Mouse (Mus musculus): ENCODE data around the gene Osbpl10. TPM values are rescaled to one million over a fixed set of nuclear protein-coding genes. Genes with fewer than 3 reads are reported as not detected.

Osbpl10 gene
- total RNA-seq, 2 experiments from 2014 or later = 56.5 to 57.6 TPM

GRCm38 (mm10) chr9:115051976-115052375, 73.6 kb downstream of the Osbpl10 start:
- DNase-seq (ENCODE audit: low spot score in 2 of 2) = peak; percentile 41 to 76
- intact Hi-C loops (cut with DNase I) = no loop called here

DNA sequence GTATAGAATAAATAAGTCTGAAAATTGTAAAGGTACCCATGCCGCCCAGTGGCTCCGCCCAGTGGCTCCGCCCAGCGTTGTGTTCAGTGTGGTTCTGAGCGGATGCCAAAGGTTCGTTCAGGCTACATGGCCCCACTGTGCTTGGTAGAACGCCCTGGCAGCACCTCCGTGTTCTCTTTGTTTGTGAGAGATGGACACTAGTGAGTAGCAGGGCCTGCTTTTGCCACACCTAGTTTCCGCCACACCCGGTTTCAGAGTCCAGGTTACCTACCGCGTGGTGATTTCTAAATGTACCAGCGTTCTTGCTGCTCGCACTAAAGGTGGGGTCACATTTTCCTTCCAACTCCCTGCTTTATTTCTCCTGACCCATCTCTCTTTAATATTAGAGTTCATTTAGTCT, 75.4 kb downstream of the Osbpl10 start:
- intact Hi-C loops (cut with DNase I) = no loop called here
- DNase-seq (ENCODE audit: low spot score in 2 of 2) = no peak

GRCm38 (mm10) chr9:115055041-115055830, 76.9 kb downstream of the Osbpl10 start:
- no peak for DNase-seq (ENCODE audit: low spot score in 2 of 2)
- intact Hi-C loops (cut with DNase I) = no loop called here

DNA sequence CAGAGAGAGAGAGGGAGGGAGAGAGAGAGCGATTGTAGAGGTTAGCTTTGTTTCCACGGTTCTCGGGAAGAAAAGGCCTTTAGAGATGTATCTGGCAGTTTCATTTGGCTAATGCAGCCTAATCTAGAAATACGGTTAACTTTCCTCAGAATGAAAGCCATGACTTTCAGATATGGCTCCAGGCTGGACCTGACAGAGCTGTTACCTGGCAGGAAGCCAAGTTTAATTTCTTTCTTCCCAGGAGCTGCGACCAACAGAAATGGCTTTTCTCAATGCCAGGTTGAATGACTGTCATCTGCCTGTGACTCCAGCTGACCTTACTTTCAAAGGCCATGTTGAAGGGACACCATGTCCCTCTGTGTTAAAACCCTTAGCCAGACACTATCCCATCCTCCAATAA, 80.4 kb downstream of the Osbpl10 start:
- no peak for DNase-seq (ENCODE audit: low spot score in 2 of 2)
- intact Hi-C loops (cut with DNase I) = no loop called here

DNA sequence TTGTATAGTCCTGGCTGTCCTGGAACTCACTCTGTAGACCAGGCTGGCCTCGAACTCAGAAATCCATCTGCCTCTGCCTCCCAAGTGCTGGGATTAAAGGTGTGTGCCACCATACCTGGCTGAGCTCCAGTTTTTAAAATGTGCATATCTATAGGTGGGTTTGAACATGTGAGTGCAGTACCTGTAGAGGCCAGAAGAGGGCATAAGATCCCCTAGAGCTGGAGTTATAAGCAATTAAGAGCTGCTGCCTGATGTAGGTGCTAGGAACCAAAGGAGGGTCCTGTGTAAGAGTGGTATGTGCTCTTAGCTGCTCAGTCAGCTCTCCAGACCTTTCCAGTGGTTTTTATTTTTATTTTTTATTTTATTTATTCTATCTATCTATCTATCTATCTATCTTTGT, 86.5 kb downstream of the Osbpl10 start:
- no peak for DNase-seq (ENCODE audit: low spot score in 2 of 2)
- intact Hi-C loops (cut with DNase I) = no loop called here

DNA sequence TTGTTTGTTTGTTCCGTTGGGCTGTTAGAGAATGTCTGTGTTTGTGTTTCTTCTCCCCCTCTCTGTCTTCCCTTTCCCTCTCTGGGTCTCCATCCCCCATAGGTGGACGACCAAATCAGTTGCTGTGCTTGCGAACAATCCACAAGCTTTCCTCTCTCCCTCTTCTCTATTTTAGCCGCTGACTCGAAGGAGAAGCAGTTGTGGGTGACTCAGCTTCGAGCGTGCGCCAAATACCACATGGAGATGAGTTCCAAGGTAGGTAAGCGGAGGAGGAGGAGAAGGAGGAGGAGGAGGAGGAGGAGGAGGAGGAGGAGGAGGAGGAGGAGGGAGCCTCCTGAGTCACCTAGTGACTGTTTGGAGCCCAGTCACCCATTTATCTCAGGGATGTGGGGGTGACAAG, 88.7 kb downstream of the Osbpl10 start:
- intact Hi-C loops (cut with DNase I) = no loop called here
- peak; percentile 50 to 60 for DNase-seq (ENCODE audit: low spot score in 2 of 2)

- intact Hi-C loops (cut with DNase I) = no loop called here
- no peak for DNase-seq (ENCODE audit: low spot score in 2 of 2)
Observed at GRCm38 (mm10) chr9:115075191-115075590, 96.8 kb downstream of the Osbpl10 start.

DNA sequence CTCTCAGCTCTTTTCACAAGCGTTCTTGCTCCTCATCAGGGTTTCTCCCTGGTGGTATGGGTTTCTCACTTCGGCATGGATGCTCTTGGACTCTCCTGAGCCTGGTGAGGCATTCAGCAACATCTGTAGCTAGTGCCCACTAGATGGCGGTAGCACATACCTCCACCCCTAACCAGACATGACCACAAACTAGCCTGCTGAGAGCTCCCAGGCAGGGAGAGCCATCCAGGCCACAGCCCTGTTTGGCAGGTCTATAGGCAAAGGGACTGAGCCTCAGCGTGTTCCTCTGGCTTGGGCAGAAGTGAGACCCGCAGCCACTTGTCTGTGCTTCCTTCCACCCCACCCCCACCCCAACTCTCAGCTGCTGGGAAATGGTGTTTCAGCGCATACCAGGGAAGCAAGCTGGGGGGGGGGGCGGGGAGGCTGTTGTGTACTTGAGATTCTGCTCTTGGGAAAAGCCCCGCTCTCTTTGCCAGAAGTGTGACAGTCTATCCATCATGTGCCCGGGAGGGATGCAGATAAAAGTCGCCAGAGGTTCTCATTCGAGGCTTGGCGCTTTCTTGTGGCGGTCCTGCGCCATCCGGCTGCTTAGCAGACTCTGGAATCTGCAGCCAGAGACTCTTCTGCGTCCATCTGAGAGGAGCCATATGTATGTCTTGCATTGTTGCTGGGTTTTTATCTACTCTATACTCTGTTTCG, 110.1 kb downstream of the Osbpl10 start:
- peak; percentile 75 to 77 for DNase-seq (ENCODE audit: low spot score in 2 of 2)
- intact Hi-C loops (cut with DNase I) = no loop called here

DNA sequence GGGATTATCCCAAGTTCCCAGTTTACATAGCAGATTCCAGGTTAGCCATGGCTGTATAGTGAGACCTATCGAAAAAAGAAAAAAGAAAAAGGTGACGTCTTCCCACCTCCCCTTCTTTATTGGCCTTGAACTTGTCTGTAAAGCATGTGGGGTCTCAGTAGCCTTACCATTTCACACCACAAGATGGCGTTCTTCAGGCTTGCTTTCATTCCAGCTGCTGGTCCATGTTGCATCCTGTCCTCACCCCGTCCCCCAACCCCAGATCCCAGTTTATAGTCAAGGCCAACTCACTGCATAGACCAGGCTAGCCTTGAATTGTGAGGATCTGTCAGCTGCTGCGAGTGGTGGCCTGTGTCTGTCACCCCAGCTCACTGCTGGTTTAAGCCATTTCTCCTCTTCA, 111.3 kb downstream of the Osbpl10 start:
- no peak for DNase-seq (ENCODE audit: low spot score in 2 of 2)
- intact Hi-C loops (cut with DNase I) = no loop called here

- no peak for DNase-seq (ENCODE audit: low spot score in 2 of 2)
- intact Hi-C loops (cut with DNase I) = no loop called here
Observed at GRCm38 (mm10) chr9:115096481-115096880, 118.1 kb downstream of the Osbpl10 start.

DNA sequence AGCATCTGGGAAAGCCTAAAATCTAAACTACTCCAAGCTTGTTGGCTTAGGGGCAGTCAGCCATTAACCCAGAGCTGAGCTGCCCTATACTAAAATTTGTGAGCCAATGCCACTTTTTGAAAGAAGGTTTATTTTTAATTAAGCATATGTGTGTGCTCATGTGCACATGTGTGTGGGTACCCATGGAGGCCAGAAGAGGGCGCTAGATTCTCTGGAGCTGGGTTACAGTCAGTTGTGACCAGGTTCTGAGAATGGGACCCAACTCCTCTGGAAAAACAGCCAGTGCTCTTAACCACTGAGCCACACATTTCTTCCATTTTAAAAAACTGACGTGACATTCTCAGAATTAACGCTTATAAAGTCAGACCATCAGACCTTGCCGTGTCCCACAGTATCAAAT, 119.0 kb downstream of the Osbpl10 start:
- DNase-seq (ENCODE audit: low spot score in 2 of 2) = no peak
- intact Hi-C loops (cut with DNase I) = no loop called here

- DNase-seq (ENCODE audit: low spot score in 2 of 2) = no peak
- intact Hi-C loops (cut with DNase I) = no loop called here
Observed at GRCm38 (mm10) chr9:115100181-115100915, 122.0 kb downstream of the Osbpl10 start.

DNA sequence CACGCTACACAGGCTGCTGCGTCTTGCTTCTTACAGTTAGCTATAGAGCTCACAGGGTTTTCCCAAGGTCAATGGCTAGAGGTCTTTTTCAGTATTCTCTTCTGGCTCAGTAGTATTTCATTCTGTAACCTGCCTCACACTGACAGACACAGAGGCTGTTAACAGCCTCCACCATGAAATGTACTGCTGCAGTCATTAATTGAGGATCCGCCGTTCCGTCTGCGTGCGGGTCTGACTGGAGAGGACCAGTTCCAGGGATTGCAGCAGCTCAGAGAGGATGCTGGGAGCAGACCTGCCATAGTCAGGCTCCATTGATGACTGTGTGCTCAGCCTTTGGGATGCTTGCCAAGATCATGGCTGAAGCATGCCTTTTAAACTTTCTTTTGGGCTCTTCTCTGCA, 129.1 kb downstream of the Osbpl10 start:
- intact Hi-C loops (cut with DNase I) = no loop called here
- DNase-seq (ENCODE audit: low spot score in 2 of 2) = peak in 1 of 2 experiments; percentile 26

DNA sequence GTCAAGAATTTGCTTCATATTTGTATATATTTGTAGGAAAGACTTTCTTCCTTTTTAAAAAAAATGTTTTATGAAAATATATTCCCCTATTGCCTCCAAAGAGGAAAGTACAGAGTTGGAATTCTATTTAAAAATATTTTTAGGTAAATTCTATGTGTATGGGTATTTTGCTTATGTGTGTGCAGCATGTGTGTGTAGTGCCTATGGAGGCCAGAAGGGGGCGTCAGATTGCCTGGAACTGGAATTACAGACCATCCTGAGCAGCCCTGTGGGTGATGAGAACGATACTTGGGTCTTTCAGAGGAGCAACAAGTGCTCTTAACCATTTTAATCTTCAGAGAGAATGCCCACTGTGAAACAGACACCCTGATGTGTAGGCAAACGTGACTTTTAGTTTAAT, 132.3 kb downstream of the Osbpl10 start:
- intact Hi-C loops (cut with DNase I) = no loop called here
- DNase-seq (ENCODE audit: low spot score in 2 of 2) = no peak

DNA sequence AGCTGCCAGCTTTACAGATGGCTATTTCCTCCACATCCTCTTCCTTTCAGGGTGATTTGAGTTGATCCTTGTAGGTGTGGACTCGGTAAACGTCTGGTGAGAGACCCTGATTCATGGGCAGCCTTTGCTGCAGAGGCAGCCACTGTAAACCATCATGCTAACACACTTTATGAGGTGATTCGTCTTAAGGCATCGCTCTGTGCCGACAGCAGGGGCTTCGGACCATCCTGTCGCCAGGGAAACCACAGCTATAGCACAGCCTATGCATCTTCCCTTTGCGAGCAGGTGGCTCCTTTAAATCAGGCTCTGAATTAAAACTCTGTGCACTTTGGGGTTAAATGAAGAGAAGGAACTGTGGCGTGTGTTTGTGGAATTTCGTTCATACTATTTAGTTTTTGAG, 138.9 kb downstream of the Osbpl10 start:
- DNase-seq (ENCODE audit: low spot score in 2 of 2) = no peak
- intact Hi-C loops (cut with DNase I) = no loop called here

DNA sequence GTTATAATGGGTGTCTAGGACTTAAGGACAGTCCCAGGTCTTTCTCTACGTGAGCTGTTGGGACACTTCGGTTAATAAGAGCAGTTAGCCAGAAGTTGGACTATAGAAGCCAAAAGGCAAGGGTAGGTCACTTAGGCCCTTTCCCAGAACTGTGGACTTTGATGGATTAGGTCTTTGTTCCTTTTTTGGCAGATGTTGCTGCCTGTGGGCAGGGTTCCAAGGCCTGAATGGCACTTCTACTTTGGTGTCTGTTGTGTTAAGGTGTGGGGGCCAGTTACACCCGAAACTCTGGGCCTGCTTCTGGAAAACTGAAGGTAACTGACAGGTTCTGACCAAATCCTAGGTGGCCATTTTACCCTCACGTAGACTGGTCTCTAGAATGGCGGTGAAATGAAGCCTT, 141.9 kb downstream of the Osbpl10 start:
- intact Hi-C loops (cut with DNase I) = no loop called here
- no peak for DNase-seq (ENCODE audit: low spot score in 2 of 2)

- peak; percentile 34 to 35 for DNase-seq (ENCODE audit: low spot score in 2 of 2)
- intact Hi-C loops (cut with DNase I) = no loop called here
Observed at GRCm38 (mm10) chr9:115120678-115121224, 142.4 kb downstream of the Osbpl10 start.

GRCm38 (mm10) chr9:115127342-115127741, 149.0 kb downstream of the Osbpl10 start:
- intact Hi-C loops (cut with DNase I) = no loop called here
- DNase-seq (ENCODE audit: low spot score in 2 of 2) = no peak

DNA sequence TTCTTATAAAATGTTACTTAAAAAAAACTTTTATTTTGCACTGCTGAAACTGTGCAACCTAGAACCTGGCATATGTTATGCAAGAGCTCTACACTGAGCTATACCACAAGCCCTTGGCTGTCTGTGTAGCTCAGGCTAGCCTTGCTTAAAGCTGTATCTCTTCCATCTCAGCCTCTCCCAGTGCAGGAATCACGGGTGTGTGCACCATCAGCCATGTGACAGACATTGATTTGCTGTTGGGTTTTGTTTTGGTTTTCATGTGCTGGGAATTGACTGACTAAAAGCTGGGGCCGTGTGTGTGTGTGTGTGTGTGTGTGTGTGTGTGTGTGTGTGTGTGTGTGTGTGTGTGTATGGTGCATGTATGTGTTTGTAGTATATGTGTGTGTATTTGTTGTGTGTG, 155.6 kb downstream of the Osbpl10 start:
- intact Hi-C loops (cut with DNase I) = no loop called here
- no peak for DNase-seq (ENCODE audit: low spot score in 2 of 2)

DNA sequence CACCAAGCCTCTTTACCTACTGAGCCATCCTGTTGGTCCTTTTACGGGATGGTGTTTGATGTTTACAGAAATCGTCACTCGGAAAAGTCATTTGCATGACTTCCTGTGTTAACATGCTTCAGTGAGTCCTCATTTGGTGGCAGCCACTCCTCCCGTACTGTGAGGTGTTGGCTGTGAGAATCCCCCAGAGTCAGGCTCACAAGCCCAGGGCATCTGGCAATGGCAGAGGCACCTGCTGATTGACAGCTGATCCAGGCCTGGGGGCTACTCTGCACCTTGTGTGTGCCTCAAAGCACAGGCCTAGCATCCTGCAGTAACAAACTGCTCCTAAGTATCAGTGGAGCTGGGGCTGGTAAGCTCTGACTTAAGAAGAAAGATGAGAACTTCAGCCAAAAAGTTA, 156.4 kb downstream of the Osbpl10 start:
- no peak for DNase-seq (ENCODE audit: low spot score in 2 of 2)
- intact Hi-C loops (cut with DNase I) = no loop called here
